Mouse (Mus musculus) midbrain, postnatal 0 days (tissue): ENCODE measurements around the gene Ccdc149. TPM values are rescaled to one million over a fixed set of nuclear protein-coding genes. Genes with fewer than 3 reads are reported as not detected.

Source experiments
- ATAC-seq: fragments of 200-750 bp; cut with Nextera tagmentation; 2 replicates; pipeline ENCODE4 v1.8.0; 2017; ENCODE audit warnings: moderate number of reproducible peaks, mild to moderate bottlenecking, moderate TSS enrichment, moderate library complexity; ENCODE audit not compliant: low FRiP score
- DNase-seq: peaks from one replicate; pipeline ENCODE4 v3.0.0-alpha.2; 2015; ENCODE audit warnings: low spot score
- H3K27ac ChIP-seq: fragments of 300-500 bp; sonication (generic); 2 replicates; pipeline ENCODE4 v1.5.1; 2014; ENCODE audit warnings: low read depth, mild to moderate bottlenecking, low read length, mixed read lengths
- H3K27me3 ChIP-seq: fragments of 300-500 bp; sonication (generic); 2 replicates; pipeline ENCODE4 v1.6.1; 2014; ENCODE audit warnings: low read length, control low read depth, mixed read lengths; ENCODE audit not compliant: insufficient read depth
- H3K36me3 ChIP-seq: fragments of 300-500 bp; sonication (generic); 2 replicates; pipeline ENCODE4 v1.6.1; 2014; ENCODE audit warnings: low read length, control low read depth, mixed read lengths; ENCODE audit not compliant: insufficient read depth
- H3K4me1 ChIP-seq: fragments of 300-500 bp; sonication (generic); 2 replicates; pipeline ENCODE4 v1.6.1; 2014; ENCODE audit warnings: mild to moderate bottlenecking, control low read depth, antibody characterized with exemption, low read length, mixed read lengths; ENCODE audit not compliant: insufficient read depth
- H3K4me2 ChIP-seq: fragments of 300-500 bp; sonication (generic); 2 replicates; pipeline ENCODE4 v1.6.1; 2014; ENCODE audit warnings: low read depth, mild to moderate bottlenecking, low read length, mixed read lengths; ENCODE audit not compliant: poor library complexity, severe bottlenecking
- H3K4me3 ChIP-seq: fragments of 300-500 bp; sonication (generic); 2 replicates; pipeline ENCODE4 v1.5.1; 2014; ENCODE audit warnings: low read depth, mild to moderate bottlenecking, low read length, moderate library complexity
- H3K9ac ChIP-seq: fragments of 300-500 bp; sonication (generic); replicated peaks from 2 replicates; pipeline ENCODE4 v1.6.1; 2014; ENCODE audit warnings: mild to moderate bottlenecking, low read length, moderate library complexity, mixed read lengths; ENCODE audit not compliant: poor library complexity, severe bottlenecking
- H3K9me3 ChIP-seq: fragments of 300-500 bp; sonication (generic); 2 replicates; pipeline ENCODE4 v1.6.1; 2016; ENCODE audit warnings: low read length, control low read depth
- CTCF ChIP-seq: IDR thresholded peaks from 2 replicates; pipeline ENCODE4 v1.5.1; 2016; ENCODE audit warnings: antibody characterized with exemption, mild to moderate bottlenecking
- WGBS: fragments of 180-500 bp; shearing (Covaris S2); extraction: QIAGEN DNeasy Blood & Tissue Kit; methylation state at CpG from one replicate; pipeline ENCODE4 v1.1.7; 2014; 5-methylcytosine and 5-hydroxymethylcytosine counted together
- polyA plus RNA-seq: library from polyadenylated mRNA; unstranded; fragments of >200 nt; fragmentation: Nextera tagmentation; extraction: Ambion mirVana; gene quantifications from 2 replicates; pipeline ENCODE4 v1.2.1, GENCODE M21; 2015
- total RNA-seq: library from RNA; depleted of rRNA; stranded (reverse); fragments of >200 nt; gene quantifications from 2 replicates; pipeline ENCODE4 v1.2.3, GENCODE M21; 2014

Ccdc149 gene
- total and polyA plus RNA-seq, 2 experiments from 2014 or later = 13.8 to 21.2 TPM

DNA sequence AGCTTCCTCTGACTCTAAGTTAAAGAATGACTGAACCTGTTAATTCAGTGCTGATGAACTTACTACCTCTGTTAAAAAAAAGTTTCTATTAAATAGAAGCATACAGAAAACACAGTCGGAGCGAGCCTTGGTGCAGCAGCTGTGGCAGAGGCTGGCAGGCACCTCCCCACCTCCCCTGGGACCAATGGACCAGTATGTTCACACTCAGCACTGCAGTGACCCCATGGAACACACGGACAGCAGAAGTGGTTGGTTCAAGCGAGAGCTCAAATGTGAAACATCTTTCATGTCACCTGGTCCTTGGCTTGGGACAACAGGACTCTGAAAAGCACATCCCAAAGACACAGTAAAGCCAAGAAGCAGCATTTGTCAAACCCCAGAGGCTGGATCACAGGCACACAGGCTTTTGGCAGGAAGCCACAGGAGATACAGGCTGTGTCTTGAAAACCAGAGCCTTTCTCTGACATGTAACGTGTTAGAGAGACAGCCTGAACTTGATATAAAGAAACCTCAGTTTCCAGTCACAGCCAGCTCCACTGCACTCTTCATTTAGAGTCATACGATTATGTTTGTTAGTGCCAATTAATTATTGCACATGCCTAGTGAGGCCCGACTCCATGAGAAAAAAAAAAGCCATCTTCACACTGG, 62.5 kb downstream of the Ccdc149 start:
- ATAC-seq (no peak), DNase-seq (peak; percentile 61)
- Histone ChIP-seq H3K36me3 (no peaks in the 10 kb centered on the region), H3K9ac (no peak overlapping the region), H3K9me3 (no peaks in the 10 kb centered on the region), H3K4me1 (no peaks in the 10 kb centered on the region; the same call in 1 of the 2 replicates), H3K27ac (no peak overlapping the region), H3K4me3 (no peak overlapping the region), H3K27me3 (no peaks in the 10 kb centered on the region), H3K4me2 (no peak overlapping the region)
- 69% methylated on average over 7 of the region's 7 CpGs for WGBS
- no peak for TF ChIP-seq CTCF

DNA sequence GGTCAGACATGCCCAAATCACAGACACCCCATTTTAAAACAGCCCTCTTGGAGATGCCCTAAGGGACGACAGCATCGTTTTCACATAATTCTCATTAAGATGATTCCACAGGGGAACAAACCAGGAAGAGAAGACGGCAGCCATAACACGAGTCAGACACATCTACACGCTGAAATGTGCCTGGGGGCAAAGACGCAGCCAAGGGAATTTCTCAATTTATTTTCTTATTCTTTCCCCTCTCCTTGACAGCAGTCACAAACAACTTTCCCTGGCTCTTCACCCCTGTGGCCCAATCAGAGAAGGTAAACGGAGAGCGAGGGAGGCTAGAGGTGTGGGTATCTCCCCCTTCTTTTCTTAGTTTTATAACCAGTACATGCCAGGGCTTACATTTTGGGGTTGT, 66.9 kb downstream of the Ccdc149 start:
- Histone ChIP-seq H3K4me2 (no peak overlapping the region), H3K36me3 (peaks cover 5% of the 10 kb centered on the region; the same call in 1 of the 2 replicates), H3K27me3 (no peaks in the 10 kb centered on the region), H3K4me3 (no peak overlapping the region), H3K9ac (no peak overlapping the region), H3K27ac (no peak overlapping the region), H3K9me3 (no peaks in the 10 kb centered on the region), H3K4me1 (no peaks in the 10 kb centered on the region; the same call in 1 of the 2 replicates)
- ATAC-seq = peak; percentile 25; the same call in 1 of the 2 replicates
- WGBS = 66% methylated on average over 8 of the region's 8 CpGs
- TF ChIP-seq CTCF = no peak
- no peak for DNase-seq

DNA sequence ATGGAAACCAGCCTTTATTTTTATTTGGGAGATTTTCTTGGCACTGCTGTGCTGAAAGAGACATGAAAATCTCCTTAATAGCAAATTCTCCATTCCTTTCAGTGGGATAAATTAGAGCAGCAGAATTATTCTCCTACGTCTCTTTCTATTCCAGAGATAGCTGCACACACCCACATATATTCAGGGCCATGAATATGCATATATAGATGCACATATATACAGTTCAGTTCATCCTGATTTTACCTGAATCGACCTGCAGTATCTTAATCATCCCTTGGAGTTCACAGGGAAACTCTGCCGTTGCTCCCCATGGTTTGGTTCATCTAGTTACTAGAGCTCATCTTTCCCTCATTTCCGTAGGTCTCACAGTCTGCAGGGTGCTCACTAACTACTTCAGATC, 77.6 kb downstream of the Ccdc149 start:
- H3K27ac ChIP-seq = no peak overlapping the region
- ATAC-seq = no peak
- no peaks in the 10 kb centered on the region for H3K4me1 ChIP-seq
- 91% methylated on average over 4 of the region's 4 CpGs for WGBS
- peaks cover 4% of the 10 kb centered on the region; the same call in 1 of the 2 replicates for H3K36me3 ChIP-seq
- no peaks in the 10 kb centered on the region for H3K27me3 ChIP-seq
- H3K9ac ChIP-seq = no peak overlapping the region
- DNase-seq = no peak
- H3K4me2 ChIP-seq = no peak overlapping the region
- H3K9me3 ChIP-seq = no peaks in the 10 kb centered on the region
- no peak overlapping the region for H3K4me3 ChIP-seq
- no peak for TF ChIP-seq CTCF

DNA sequence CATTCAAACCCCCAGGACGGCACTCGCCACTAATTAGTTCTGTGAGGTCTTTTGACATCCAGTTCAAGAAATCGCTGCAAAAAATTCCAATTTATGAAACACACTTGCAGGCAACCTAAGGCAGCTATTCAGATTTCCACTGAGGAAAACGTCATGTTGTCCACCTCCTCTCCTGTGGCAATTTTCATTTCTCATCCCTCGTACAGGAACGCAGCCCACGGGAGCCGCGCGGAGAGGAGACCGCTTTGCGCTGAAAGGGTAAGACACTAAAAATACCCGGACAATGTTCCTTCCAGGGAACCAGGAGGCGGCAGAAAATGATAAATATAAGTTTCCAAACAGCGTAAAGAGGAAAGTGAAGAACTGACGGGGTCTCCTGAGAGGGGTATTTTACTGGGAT, 79.8 kb downstream of the Ccdc149 start:
- Histone ChIP-seq H3K27ac (no peak overlapping the region), H3K9ac (no peak overlapping the region), H3K36me3 (peaks cover 4% of the 10 kb centered on the region; the same call in 1 of the 2 replicates), H3K27me3 (no peaks in the 10 kb centered on the region), H3K4me3 (no peak overlapping the region), H3K4me1 (no peaks in the 10 kb centered on the region), H3K4me2 (no peak overlapping the region; the same call in 1 of the 2 replicates), H3K9me3 (no peaks in the 10 kb centered on the region)
- no peak for DNase-seq
- no peak for TF ChIP-seq CTCF
- 67% methylated on average over 16 of the region's 16 CpGs for WGBS
- ATAC-seq = no peak

DNA sequence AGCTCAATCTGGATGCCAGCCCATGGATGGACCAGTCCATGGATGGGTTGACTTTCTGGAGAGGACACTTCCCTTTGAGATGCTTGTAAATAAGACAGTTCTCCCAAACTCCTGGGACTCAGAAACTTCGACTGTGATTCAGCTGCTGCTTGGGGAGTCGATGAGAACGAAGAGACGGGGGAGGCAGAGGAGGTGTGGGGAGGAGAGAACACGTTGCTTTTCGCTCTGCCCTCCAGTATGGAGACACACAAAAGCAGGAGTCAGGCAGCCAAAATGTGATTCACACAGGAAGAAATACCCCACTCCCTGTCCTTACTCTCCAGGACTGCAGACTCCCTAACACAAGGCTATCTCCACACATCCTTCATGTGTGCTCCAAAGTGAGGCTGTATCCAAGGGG, 80.9 kb downstream of the Ccdc149 start:
- no peak overlapping the region for H3K4me2 ChIP-seq
- no peaks in the 10 kb centered on the region for H3K27me3 ChIP-seq
- no peak for ATAC-seq
- no peak overlapping the region for H3K9ac ChIP-seq
- no peaks in the 10 kb centered on the region for H3K9me3 ChIP-seq
- no peak overlapping the region for H3K27ac ChIP-seq
- DNase-seq = no peak
- no peak for TF ChIP-seq CTCF
- H3K4me1 ChIP-seq = no peaks in the 10 kb centered on the region
- H3K36me3 ChIP-seq = peaks cover 4% of the 10 kb centered on the region; the same call in 1 of the 2 replicates
- no peak overlapping the region for H3K4me3 ChIP-seq
- WGBS = 94% methylated on average over 6 of the region's 6 CpGs

DNA sequence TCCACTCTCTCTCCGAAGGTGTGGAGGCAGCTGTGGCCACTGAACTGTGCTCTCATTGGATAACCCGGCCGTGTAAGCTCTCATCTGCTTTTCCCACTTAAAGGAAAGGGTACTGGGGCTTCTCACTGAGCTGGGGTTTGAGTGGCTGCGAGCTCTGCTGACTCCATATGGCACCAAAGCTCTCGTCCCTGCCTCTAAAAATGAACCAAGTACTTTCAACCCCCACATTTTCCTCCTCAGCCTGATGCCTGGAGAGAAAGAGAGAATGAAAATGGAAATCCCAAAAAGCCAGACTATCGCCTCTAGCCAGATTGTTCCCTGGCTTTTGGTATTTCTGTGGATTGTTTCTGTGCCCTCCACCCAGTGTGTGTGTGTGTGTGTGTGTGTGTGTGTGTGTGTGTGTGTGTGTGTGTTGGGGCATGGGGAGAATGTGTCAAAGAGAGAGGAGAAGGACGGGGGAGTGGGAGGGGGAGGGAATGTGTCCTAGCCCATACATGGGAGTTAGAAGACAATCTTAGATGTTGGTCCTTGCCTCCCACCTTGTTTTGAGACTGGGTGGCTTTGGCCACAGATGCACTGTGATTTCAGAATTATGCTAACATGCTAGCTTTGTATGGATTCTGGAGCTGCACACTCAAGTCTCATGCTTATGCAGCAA, 83.1 kb downstream of the Ccdc149 start:
- DNase-seq = no peak
- no peak overlapping the region for H3K27ac ChIP-seq
- H3K27me3 ChIP-seq = no peaks in the 10 kb centered on the region
- 68% methylated on average over 7 of the region's 7 CpGs for WGBS
- no peak overlapping the region for H3K4me3 ChIP-seq
- no peak overlapping the region for H3K4me2 ChIP-seq
- peaks cover 4% of the 10 kb centered on the region; the same call in 1 of the 2 replicates for H3K36me3 ChIP-seq
- no peak for ATAC-seq
- H3K4me1 ChIP-seq = no peaks in the 10 kb centered on the region
- no peak overlapping the region for H3K9ac ChIP-seq
- H3K9me3 ChIP-seq = no peaks in the 10 kb centered on the region
- no peak for TF ChIP-seq CTCF
